Mouse (Mus musculus) mammary gland, adult 2 months (tissue): ENCODE results near the gene Aldh5a1. TPM values are rescaled to one million over a fixed set of nuclear protein-coding genes. Genes with fewer than 3 reads are reported as not detected.

Source experiments
- polyA plus RNA-seq: library from polyadenylated mRNA; depleted of rRNA; stranded (reverse); fragments of >200 nt; gene quantifications from 2 replicates; pipeline ENCODE4 v1.2.3, GENCODE M21; 2012; ENCODE audit warnings: low replicate concordance; rRNA removed

Gene Aldh5a1
- polyA plus RNA-seq: 4.6 and 7.9 TPM in 2 replicates

DNA sequence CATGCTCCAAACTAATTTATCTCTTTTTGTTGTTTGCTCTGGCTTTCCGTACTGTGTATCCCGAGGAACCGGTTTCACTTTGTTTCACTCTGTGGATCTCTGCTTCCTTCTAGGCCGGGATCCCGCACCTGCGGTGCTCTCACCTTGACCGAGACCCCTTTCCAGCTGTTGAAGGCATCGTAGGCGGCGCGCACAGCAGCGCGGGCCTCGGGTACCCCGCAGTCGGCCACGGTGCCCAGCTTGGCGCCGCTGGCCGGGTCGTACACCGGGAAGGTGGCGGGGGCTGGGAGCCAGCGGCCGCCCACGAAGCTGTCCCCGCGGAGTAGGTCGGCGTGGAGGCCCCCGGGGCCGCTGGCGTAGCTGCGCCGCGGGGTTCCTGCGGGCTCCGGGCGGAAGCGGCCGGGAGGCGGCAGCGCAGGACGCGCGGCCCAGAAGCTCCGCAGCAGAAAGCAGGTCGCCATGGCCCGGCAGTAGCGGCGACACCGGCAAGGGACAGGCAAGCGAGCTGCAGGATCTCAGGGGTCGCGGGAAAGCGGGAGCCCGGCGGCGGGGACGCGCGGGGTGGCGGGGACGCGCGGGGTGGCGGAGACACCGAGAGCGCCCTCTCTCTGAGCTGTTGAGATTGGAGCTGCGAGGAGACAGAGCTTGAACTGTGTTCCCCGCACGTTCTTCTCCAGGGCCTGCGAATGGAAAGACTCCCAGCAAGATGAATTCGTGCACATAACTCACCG, at the start of gene Aldh5a1:
Gene Aldh5a1 (minus strand): TSS at position 554 of the 731 bp plus-strand sequence.

DNA sequence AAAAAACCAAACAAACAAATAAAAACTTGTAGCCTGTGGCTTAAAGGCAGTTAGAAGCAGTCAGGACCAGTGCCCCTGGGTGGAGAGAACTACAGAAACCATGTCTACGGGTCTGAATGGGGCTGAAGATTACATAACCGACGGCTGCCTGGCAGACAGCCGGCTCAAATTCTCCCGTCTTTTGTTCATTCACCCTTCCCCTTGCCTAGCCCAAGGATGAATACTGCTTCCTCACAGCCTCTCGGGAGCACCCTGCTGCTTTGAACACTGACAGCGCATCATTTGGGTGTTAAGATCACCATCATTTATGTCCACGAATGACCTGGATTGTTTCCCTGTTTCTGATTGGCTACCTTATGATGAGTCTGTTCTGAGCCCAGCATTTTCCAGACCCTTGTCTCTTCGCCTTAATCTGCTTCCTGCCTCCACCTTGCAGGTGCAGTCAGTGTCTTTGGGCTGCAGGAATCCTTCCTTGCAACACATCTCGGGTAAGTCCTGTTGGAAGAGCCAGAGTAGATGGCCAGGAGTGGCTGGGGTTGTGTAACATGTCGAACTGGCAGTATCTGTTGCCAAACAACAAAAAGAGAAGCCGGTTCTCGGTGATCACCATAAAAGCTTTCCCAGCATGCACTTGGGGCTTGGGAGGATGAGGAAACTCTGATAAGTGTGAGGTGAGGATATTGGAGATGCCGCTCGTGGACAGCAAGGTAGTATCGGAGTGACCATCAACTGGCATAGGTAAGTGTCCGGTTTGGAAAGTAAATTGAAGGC, 5.2 kb upstream of the Aldh5a1 start, which contains the start of gene Gpld1:
Gene Gpld1 (plus strand): TSS at position 641 of the 771 bp plus-strand sequence.

Other genes starting within 250 kb of the Aldh5a1 start
- not detected in 2 replicates for gene Armh2, start 196.4 kb downstream of the Aldh5a1 start, polyA plus RNA-seq
- gene Gmnn, start 175.7 kb downstream of the Aldh5a1 start, polyA plus RNA-seq: 0.99 and 2.4 TPM in 2 replicates
- gene BC005537, start 136.0 kb downstream of the Aldh5a1 start, polyA plus RNA-seq: 32.9 and 35.8 TPM in 2 replicates
- 38.7 and 80.1 TPM in 2 replicates for gene Acot13, start 106.1 kb downstream of the Aldh5a1 start, polyA plus RNA-seq
- gene Tdp2, start 106.0 kb downstream of the Aldh5a1 start, polyA plus RNA-seq: 10.8 and 13.5 TPM in 2 replicates
- 0.02 TPM in 1 of 2 replicates, not detected in the other for gene D130043K22Rik, start 92.5 kb downstream of the Aldh5a1 start, polyA plus RNA-seq
- gene Gpld1, start 5.5 kb upstream of the Aldh5a1 start, polyA plus RNA-seq: 1.9 and 2.3 TPM in 2 replicates
- 19.4 and 29.1 TPM in 2 replicates for gene Mrs2, start 82.7 kb upstream of the Aldh5a1 start, polyA plus RNA-seq
- gene Dcdc2a, start 118.3 kb upstream of the Aldh5a1 start, polyA plus RNA-seq: not detected in 2 replicates